Mouse (Mus musculus): Measurements from ENCODE around the gene Ufsp1.

Gene Ufsp1

GRCm38 (mm10) chr5:137334317-137334716 lies 39.9 kb downstream of the Ufsp1 start:
- no peak for DNase-seq (ENCODE audit: low spot score)

- no peak for DNase-seq (ENCODE audit: low spot score)
These were observed 40.6 kb downstream of the Ufsp1 start for GRCm38 (mm10) chr5:137335066-137335465.

GRCm38 (mm10) chr5:137337190-137337589 lies 42.8 kb downstream of the Ufsp1 start:
- no peak for DNase-seq (ENCODE audit: low spot score)

GRCm38 (mm10) chr5:137338256-137338655 lies 43.8 kb downstream of the Ufsp1 start:
- DNase-seq (ENCODE audit: low spot score) = peak; percentile 90

- peak; percentile 66 for DNase-seq (ENCODE audit: low spot score)
These were observed 44.3 kb downstream of the Ufsp1 start for GRCm38 (mm10) chr5:137338663-137339289.

- DNase-seq (ENCODE audit: low spot score) = no peak
These were observed 45.0 kb downstream of the Ufsp1 start for GRCm38 (mm10) chr5:137339290-137339979.

- no peak for DNase-seq (ENCODE audit: low spot score)
These were observed 45.8 kb downstream of the Ufsp1 start for GRCm38 (mm10) chr5:137340222-137340621.

- no peak for DNase-seq (ENCODE audit: low spot score)
These were observed 48.1 kb downstream of the Ufsp1 start for GRCm38 (mm10) chr5:137342407-137343012.

- DNase-seq (ENCODE audit: low spot score) = no peak
These were observed 49.0 kb downstream of the Ufsp1 start for GRCm38 (mm10) chr5:137343412-137343811.

GRCm38 (mm10) chr5:137343869-137344268 lies 49.4 kb downstream of the Ufsp1 start:
- DNase-seq (ENCODE audit: low spot score) = no peak

All from retina, embryonic 14.5 days (tissue).